Mouse (Mus musculus): ENCODE results near the gene Gprc5a. TPM values are rescaled to one million over a fixed set of nuclear protein-coding genes. Genes with fewer than 3 reads are reported as not detected.

The Gprc5a gene
- polyA plus RNA-seq, 1 experiment from 2014 or later = 2.0 TPM

DNA sequence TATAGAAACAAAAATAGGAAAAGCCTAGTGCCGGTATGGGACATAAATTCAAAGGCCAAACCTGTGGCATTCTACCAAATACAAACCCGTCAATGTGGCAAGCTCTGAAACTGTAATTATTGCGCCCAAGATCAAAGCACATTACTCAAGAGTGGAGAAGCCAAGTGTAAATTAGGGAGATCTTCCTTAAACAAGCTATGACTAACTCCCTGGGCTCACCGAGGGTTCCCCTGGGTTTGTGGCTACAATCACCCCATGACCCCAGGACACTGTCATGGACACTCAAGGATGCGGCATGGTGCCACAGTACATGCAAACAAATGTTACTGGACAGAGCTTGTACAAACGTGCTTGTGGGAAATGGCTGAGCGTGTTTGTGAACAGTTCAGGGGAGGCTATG, 67.6 kb downstream of the Gprc5a start:
- no peak for ATAC-seq (replicated peaks; ENCODE audit: insufficient number of reproducible peaks, low FRiP score, low TSS enrichment, low read depth)
- H3K4me3 ChIP-seq (ENCODE audit: low read depth, low read length) = no peak overlapping the region
- no peaks in the 10 kb centered on the region for H3K27me3 ChIP-seq (ENCODE audit: control insufficient read depth, insufficient read depth, low read length)
- no peak overlapping the region for H3K9ac ChIP-seq (replicated peaks; ENCODE audit: low read length)
- H3K4me1 ChIP-seq (ENCODE audit: control insufficient read depth, insufficient read depth, low read length) = no peaks in the 10 kb centered on the region
- H3K36me3 ChIP-seq (replicated peaks; ENCODE audit: control insufficient read depth, insufficient read depth, low read depth, low read length) = no peaks in the 10 kb centered on the region
- H3K27ac ChIP-seq (replicated peaks; ENCODE audit: low read depth, low read length) = no peak overlapping the region
- H3K9me3 ChIP-seq (replicated peaks; ENCODE audit: control insufficient read depth, low read length) = no peaks in the 10 kb centered on the region
- no peak overlapping the region for H3K4me2 ChIP-seq (ENCODE audit: low read depth, low read length)
- DNase-seq (ENCODE audit: low spot score) = no peak
- WGBS = 86% methylated on average over 7 of the region's 7 CpGs

DNA sequence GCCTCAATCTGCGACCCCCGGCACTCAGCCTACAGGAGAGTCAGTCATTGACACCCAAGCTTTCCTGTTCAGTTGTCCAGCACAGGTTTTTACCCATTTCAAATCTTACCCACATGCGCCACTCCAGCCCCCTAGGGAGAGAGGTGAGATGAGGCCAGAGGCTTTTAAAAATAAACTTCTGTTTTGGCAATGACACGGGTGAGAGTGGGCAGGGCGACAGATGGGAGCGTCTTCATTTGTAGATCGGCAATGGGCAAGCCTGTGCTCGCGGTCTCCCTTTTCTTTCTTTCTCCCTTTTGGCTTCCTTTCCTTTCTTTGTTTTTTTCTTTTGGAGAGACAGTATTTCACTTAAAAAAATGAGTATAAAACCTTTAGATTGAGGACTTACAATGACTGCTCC, 68.0 kb downstream of the Gprc5a start:
- H3K4me1 ChIP-seq (ENCODE audit: control insufficient read depth, insufficient read depth, low read length) = no peaks in the 10 kb centered on the region
- no peaks in the 10 kb centered on the region for H3K36me3 ChIP-seq (replicated peaks; ENCODE audit: control insufficient read depth, insufficient read depth, low read depth, low read length)
- no peak overlapping the region for H3K27ac ChIP-seq (replicated peaks; ENCODE audit: low read depth, low read length)
- 86% methylated on average over 9 of the region's 9 CpGs for WGBS
- no peak overlapping the region for H3K4me2 ChIP-seq (ENCODE audit: low read depth, low read length)
- H3K27me3 ChIP-seq (ENCODE audit: control insufficient read depth, insufficient read depth, low read length) = no peaks in the 10 kb centered on the region
- no peak overlapping the region for H3K9ac ChIP-seq (replicated peaks; ENCODE audit: low read length)
- no peaks in the 10 kb centered on the region for H3K9me3 ChIP-seq (replicated peaks; ENCODE audit: control insufficient read depth, low read length)
- DNase-seq (ENCODE audit: low spot score) (no peak), ATAC-seq (replicated peaks; ENCODE audit: insufficient number of reproducible peaks, low FRiP score, low TSS enrichment, low read depth) (no peak)
- no peak overlapping the region for H3K4me3 ChIP-seq (ENCODE audit: low read depth, low read length)

Other genes starting within 250 kb of the Gprc5a start
- 0.96 and 1.1 TPM in 2 replicates for gene Crebl2, start 235.5 kb upstream of the Gprc5a start, polyA plus RNA-seq (2014; fragmentation: Nextera tagmentation; extraction: Ambion mirVana)
- gene Gpr19, start 167.1 kb upstream of the Gprc5a start, polyA plus RNA-seq (2014; fragmentation: Nextera tagmentation; extraction: Ambion mirVana) = 13.2 and 19.2 TPM in 2 replicates
- 18.7 and 21.2 TPM in 2 replicates for gene Cdkn1b, start 145.2 kb upstream of the Gprc5a start, polyA plus RNA-seq (2014; fragmentation: Nextera tagmentation; extraction: Ambion mirVana)
- gene Apold1, start 83.9 kb upstream of the Gprc5a start, polyA plus RNA-seq (2014; fragmentation: Nextera tagmentation; extraction: Ambion mirVana) = 3.6 and 4.1 TPM in 2 replicates
- gene Ddx47, start 54.0 kb upstream of the Gprc5a start, polyA plus RNA-seq (2014; fragmentation: Nextera tagmentation; extraction: Ambion mirVana) = 116 and 125 TPM in 2 replicates
- not detected in 2 replicates for gene Gprc5d, start 52.6 kb downstream of the Gprc5a start, polyA plus RNA-seq (2014; fragmentation: Nextera tagmentation; extraction: Ambion mirVana)
- 25.0 and 25.2 TPM in 2 replicates for gene Fam234b, start 132.3 kb downstream of the Gprc5a start, polyA plus RNA-seq (2014; fragmentation: Nextera tagmentation; extraction: Ambion mirVana)
- 3.1 and 3.7 TPM in 2 replicates for gene Hebp1, start 132.4 kb downstream of the Gprc5a start, polyA plus RNA-seq (2014; fragmentation: Nextera tagmentation; extraction: Ambion mirVana)
- 0.46 TPM in 1 of 2 replicates, not detected in the other for gene Gsg1, start 188.7 kb downstream of the Gprc5a start, polyA plus RNA-seq (2014; fragmentation: Nextera tagmentation; extraction: Ambion mirVana)
- not detected in 2 replicates for gene Pbp2, start 244.8 kb downstream of the Gprc5a start, polyA plus RNA-seq (2014; fragmentation: Nextera tagmentation; extraction: Ambion mirVana)

Data from embryonic facial prominence, embryonic 11.5 days (tissue).